Mouse (Mus musculus): Measurements from ENCODE around the gene Calml4.
"Not testable (repeated sequence)": the region's sequence is repeated elsewhere in the genome, so short reads cannot be mapped to it uniquely, and the experiment has no call there.

Gene Calml4

DNA sequence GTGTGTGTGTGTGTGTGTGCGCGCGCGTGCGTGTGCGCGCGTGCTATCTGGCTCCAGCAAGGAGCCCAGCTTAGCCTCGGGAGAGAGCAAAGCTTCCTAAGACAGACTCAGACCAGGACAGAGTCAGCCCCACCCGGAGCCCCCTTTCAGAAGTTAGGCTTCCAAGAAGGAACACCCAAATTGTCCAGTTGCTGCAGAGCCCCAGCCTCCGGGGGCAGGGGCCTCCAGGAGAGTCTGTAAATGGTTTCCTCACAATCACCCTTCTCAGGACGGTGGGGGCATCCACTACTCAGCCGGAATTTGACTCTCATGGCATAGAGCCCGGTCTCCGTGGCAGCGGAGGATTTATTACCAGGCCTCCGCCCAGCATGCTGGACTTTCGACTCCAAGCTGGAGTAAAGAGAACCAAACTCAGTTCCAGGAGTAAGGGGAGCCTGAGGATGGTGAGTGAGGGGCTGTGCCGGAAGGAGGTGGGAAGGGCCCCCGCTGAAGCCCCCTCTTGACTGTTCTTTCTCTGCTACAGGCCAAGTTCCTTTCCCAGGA, at the start of gene Calml4:
Calml4 (plus strand) TSS at position 362 of the 543 bp plus-strand sequence.
- peak; percentile 91 to 94 for DNase-seq

DNA sequence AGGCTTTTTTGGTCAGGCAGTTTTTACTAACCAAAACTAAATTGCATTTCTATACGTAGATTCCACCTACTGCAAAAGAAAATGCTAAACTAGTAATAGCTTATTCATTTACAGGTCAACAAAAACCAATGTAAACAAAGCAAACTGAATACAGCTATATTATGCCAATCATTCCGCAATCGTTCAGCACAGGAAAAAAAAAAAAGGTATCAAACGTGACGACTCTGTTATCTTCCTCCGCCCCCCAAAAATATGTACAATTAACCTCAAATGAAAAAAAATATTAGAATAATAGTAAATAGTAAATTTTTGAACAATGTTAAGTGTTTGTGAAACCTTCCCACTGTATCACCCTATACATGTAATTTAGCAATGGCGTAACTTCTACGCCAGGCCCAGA, 47.8 kb upstream of the Calml4 start:
- no peak for DNase-seq

DNA sequence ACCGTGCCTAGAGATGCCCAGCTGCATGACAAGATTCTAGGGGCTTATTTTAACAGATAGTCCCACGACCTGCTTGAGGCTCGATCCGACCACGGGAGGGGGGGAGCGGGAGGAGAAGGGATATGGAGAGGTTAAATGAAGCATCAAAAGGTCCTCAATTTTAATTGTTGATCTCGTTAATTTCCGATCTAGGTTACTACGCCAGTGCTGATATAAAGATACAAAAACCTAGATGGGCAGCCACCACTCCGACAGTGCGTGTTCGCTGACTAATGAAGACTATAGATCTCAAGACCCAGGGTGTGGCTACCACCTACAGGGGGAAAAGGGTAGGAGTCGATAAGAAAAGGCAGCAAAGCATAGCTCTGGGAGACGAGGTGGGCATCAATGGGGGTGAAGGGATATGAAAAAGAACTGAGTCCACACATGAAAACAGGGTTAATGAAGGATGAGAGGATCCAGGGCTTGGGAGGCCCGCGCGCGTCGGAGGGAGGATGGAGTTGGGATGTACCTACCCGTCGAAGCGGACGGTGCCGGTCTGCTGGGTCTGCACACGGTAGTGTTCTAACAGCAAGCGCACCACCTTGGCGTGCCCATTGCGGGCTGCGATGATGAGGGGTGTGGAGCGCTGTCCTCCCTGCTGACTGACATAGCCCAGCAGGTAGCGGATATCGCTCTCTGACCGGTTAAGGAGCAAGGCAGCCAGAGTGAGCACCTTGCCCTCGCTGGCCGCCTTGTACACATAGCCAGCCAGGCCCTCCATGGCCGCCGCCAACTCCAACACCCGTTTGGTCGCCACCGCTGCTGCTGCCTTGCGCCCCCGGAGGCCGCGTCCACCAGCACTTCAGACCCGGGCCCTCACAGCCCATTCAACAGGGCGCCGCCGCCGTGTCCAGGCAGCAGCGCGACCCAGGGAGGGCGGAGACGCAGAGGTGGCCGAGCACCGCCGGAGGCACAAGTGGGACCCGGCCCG, 47.1 kb upstream of the Calml4 start:
- DNase-seq: peak; percentile 71 to 86

DNA sequence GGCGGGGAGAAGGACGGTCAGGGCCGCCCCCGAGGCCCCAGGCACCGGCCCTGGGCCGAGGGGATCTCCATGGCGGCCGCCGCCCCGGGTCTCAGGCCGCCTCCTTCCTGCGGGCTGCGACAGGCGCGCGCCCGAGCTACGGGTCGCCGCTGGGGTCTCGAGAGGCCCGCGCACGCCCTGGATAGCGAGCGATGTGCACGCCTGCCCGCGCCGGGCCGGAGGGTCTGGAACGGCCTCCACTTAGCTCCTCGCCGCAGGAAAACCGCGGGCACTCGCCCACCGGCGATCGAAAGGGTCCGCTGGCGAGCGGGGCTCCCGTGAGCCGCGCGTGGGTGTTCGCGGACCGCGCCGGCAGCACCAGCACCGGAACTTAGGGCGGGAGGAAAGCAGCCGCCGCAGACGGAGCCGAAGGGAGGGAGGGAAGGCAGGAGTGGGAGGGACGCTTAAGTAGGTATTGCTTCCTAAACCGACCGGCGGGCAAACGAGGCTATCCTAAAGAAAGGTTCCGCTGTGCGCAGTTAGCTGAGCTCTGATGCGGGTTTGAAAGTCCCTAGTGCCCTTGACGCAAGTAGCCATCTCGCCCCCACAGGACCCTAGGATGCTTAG, 46.3 kb upstream of the Calml4 start, which contains the start of gene Fem1b:
Fem1b (minus strand) TSS at position 419 of the 606 bp plus-strand sequence.
- DNase-seq: peak; percentile 92 to 94

DNA sequence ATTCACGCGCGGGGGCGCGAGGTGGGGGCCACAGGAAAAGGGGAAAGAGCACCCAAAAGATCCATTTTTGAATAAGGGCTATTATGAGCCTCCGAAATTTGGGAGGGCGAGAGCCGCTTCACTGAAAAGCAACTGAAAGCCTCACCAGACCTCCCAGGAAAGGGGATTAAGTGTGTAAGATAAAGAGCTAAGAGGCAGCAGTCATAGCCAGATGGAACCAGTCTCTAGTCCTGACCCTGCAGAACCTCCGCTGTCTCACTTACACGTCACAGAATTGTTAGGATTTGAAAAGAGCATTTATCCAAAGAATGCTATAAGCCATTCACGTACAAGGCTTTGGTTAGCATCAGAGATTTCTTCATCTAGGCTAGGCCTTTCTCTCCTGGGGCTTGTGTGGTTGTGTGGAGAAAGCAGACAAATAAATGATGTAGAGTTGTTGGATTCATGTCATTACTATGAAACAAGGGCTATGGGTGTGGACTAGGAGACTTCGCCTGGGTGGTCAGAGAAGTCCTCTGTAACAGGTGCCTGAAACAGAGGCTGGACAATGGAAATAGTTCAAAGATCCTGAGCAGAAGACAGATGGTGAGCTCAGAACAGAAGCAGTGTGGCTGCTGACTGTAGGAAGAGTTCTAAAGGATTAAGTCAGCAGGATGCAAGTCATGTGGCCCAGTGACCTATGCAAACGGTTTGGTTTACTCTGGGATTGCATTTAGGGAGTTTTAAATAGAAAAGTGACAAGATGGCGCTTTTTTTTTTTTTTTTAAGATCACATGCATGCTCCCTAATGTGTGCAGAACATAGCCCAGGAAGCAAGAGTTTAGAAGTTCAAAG, 45.4 kb upstream of the Calml4 start:
- no peak for DNase-seq

DNA sequence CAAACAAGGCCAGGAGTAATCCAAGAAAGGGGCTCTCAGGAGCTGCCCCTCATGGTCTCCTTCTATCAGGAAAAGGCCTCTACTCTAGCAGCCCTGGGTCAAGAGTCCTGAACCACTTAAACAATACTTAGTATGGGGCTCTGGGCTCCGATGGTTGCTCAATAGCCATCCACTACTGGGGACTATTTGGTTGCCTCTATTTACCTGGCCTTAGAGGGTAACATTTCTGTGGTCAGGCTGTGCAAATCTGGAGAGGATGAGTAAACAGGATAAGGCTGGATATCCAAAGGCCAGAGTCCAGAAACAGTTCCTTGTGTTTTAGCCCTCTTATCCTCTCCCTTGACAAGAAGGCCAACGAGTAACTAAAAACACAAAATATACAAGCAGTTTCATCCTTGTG, 43.1 kb upstream of the Calml4 start:
- no peak for DNase-seq

DNA sequence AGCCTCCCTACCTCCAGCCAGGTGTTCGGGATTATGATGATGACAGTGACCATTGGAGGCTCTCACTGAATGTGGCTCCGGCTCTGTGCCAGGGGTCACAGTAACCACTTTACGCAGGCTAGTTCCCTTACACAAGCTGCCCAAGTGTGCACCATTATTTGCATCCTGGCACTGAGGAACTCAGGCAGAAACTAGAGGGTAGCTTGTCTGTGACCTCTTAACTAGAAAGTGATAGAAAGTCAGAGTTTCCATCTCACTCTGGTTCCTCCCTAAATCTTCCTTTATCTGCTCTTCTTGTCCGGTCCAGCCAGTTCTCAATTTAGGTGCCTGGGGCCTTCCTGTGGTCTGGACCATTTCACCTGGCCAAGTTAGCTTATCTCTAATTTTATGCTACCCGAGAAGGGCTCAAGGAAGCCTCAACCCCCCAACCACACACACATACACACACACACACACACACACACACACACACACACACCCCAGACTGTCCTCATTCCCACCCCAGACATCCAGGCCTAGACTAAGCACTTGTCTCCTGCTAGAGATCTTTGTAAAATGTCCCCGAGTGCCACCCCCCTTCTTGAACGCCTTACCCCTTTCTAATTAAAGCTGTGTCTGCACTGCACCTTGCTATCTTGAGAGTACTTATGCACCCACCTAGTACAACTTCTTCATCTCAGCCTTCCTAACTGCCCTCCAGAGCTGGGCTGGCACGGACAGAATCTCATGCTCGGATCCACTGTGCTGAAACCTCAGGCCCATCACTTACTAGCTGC, 41.4 kb upstream of the Calml4 start:
- no peak for DNase-seq

DNA sequence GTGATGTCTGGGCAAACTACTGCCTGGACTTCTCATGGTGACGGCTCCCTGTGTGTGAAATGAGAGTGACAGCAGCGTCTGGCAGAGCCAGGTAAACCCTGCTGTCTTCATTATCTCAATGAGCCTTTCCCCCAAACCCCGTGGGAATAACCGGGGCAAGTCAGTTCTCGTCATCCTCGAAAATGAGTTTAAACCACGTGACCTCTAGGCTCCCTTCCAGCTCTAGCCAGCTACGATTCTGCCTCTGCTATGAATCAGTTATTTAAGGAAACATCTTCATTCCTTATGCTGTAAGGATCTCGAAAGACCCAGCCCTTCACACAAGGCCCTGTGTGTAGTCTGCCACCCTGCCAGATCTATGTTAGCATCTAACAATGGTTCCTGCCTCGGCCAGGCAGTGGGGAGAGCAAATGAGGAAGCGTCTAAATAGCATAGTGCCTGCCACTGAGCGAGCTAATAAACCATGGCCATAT, 40.7 kb upstream of the Calml4 start:
- no peak for DNase-seq

DNA sequence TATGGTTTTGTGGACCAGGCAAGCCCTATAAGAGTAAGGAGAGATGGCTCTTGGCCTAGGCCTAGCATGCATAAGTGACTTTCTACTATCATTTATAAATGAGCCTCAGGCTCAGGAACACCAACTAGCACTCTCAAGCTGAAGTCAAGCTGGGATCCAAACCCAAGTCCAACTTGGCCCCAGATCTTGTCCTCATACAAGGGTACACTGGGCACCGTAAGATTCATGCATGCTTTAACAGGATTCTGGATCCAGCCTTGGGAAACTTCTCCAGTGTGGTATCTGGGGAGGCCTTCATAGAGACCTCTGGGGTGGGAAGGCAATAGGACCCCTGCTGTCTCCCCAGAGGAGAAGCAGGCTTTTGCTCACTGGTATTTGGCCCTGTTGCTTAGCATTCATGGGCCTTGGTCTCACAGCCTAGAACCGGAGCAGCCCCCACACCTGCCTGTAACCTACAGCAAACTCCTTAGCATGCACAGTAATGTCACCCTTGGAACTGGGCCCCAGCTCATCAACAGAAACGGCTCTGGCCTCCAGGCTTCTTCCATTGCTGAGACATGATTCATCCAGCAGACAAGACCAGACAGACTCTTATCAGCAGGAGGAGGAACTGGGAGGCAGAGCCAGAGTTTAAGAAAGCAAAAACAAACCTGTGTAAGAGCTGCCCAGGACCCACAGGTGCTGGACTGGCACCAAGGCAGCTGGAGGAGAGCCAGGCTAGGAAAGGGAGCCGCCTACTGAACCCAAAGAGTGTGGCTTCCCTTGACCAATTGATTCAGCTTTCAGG, 39.9 kb upstream of the Calml4 start:
- no peak for DNase-seq

DNA sequence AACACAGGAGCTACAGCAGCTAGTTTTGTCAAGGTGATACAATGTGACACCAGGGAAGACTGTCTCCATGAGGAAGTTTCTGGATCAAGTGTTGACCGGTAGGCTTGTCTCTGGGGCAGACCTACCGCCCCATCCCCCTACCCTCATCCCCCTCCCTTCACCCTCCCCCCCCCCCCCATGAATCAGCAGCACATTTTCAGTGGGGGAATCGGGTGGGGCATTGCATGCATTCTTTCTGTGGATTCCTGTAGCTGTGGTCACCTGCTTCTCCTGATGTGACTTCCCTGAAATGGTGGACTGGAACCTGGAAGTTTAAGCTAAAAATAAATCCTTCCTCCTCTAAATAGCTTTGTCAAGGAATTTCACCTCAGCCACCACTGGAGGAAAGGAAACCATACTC, 38.4 kb upstream of the Calml4 start:
- no peak for DNase-seq

DNA sequence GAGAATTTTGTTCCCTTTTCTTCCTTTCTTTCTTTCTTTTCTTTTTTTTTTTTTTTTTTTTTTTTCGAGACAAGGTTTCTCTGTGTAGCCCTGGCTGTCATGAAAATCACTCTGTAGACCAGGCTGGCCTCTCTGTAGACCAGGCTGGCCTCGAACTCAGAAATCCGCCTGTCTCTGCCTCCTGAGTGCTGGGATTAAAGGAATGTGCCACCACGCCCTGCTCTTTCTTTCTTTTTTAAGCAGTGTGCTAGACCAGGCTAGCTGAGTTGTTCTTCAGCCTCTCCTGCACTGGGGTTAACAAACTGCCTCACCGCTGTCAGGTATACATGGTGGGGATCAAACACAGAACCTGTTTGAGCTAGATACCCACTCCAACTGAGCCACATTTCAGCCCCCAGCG, 38.0 kb upstream of the Calml4 start:
- not testable (repeated sequence) for DNase-seq

DNA sequence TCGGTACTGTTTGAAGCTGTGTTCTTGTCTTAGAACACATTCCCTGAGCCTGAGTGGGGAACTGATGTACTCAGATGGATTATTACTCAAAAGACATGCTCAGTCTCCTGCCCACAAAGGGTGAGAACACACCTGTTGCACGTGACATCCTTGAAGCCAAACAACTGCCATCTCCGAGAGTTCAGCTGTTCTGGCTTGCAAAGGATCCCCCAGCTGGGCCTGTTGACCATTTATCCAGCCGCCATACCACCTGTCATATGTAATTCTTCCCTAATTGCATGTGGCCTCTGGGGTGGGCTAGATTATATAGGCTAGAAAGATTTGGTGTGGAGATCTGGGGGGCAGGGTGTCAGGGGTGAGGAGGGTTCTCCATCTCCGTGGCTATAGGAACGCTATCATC, 37.1 kb upstream of the Calml4 start:
- DNase-seq: no peak

DNA sequence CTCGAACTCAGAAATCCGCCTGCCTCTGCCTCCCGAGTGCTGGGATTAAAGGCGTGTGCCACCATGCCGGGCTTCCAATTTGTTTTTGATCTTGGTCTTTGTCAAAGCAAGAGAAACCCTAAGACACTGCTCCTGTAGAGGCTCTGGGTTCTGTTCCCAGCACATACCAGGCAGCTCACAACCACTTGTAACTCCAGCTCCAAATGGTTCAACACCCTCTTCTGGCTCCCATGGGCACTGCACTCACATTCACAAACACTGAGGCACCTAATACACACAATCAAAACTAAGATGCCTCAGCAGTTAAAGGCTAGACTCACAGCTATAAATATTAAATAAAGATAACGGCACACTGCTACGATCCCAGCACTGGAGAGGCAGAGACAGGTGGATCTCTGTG, 36.1 kb upstream of the Calml4 start:
- DNase-seq: no peak

DNA sequence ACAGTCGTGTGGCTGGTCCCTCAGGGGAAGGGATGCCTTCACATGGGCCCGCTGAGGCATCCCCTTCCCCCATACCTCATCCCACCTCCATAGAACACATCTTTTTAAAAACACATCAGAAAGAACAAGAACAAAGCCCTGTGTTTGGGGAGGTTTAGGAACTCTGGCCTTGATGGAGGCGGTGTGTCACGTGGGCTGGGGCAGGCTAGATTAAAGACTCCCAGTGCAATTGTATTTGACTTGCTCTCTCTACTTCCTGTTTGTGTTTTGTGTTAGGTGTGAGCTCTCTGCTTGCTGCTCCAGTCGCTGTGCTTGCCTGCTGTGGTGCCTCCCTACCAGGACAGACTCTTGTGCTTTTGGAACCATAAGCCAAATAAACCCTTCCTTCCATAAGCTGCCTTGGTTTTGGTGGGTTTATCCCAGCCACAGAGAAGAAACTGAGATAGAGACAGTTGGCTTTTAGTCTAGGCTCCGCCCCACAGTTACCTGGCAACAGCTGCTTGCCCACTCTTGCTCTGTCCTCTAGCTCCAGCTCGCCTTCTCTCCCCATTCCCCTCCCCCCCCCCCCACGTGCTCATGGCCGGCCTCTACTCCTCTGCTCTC, 32.0 kb upstream of the Calml4 start:
- DNase-seq: peak in 1 of 2 experiments; percentile 25

DNA sequence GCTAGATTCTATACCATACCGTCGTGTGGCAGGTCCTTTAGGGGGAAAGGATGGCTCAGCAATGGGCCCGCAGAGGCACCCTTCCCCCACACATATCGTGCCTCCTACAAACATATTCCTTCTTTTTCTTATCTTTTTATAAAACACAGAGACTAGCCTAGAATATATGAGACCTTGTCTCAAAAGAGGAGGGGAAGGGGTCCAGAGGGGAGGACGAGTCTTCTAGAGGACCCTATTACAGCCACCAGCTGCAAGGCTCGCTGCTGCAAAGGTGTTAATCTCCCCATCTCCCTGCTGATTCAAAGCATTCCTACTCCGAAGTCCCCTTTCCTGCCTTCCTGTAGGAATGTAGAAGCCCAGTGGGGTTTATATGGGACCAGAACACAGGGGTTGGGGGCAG, 31.4 kb upstream of the Calml4 start:
- DNase-seq: no peak

DNA sequence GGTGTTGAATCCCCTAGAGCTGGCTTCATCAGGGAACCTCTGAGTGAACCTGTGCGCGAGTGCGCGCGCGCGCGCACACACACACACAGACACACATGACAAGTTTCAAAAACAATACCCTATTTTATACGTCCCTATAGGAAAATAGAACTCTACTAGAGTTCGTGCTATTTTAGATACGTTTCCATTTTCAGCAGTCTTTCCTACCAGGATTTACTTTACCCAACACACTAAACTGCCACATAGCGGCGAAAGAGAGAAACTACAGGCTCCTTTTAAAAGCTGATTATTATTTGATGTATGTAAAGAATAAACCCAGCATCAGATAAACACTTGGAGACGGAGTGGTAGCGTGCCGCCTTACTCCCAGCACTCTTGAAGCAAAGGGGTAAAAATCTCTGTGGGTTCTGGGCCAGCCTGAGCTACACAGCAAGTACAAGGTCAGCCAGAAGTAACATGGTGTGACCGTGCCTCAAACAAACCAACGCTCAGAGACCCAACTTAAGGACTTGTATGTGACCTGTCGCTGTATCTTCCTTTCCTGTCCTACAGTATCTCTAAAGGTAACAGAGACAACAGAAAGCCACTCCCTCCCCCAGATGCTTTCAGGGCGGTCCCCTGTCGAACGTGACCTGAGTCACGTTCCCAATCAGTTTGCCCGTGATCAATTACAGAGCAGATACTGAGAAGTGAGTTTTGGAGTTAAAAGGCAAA, 29.8 kb upstream of the Calml4 start:
- peak; percentile 28 to 57 for DNase-seq

DNA sequence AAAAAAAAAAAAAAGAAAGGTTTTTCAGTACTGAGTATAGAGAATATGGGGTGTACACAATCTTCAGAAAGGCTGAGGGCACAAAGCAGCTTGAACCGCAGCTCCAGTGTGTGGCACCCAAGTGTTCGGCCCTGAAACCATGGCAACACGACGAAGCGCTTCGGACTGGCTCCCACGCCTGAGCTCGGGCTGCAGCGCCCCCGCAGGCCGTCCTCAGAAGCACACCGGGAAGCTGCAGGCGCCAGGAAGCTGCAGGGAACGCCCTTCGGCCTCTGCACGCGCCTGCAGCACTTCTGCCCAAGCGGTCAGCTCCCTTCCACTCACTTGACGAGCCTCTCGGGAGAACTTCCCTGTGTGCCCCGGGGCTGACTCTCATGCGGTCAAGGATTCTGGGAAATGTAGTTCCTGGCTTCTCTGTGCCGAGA, 29.2 kb upstream of the Calml4 start:
- DNase-seq: peak; percentile 98

DNA sequence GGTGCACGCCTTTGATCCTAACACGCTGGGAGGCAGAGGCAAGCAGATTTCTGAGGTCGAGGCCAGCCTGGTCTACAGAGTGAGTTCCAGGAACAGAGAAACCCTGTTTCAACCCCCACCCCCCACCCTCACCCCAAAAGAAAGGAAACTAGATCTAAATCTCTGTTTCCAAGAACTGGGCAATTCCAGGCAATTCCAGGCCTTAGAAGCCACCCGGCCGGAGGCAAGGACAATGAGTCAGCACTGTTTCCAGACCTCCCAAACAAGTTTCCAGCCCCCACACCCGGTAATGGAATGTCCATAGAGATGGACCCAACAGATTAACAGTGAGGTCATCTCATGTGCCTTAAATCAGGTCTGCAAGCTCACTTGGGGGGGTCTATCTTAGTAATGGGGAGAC, 28.0 kb upstream of the Calml4 start:
- no peak for DNase-seq

DNA sequence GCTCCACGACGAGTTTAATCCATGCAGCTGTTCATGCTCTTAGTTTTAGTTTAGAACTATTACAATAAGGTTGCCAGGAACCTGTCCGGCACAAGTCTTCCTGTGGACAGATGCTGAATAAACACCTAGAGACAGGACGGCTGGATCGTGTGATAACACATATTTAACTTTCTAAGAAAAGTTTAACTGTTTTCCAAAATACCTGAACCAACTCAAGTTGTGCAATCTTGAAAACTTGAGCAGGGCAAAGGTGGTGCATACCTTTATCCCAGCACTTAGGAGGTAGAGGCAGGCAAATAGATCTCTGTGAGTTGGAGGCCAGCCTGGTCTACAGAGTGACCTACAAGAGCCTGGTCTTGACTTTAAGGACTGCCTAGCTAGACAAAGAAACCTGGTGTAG, 23.0 kb upstream of the Calml4 start:
- no peak for DNase-seq
